Mouse (Mus musculus): ENCODE data around the gene Nos3. TPM values are rescaled to one million over a fixed set of nuclear protein-coding genes. Genes with fewer than 3 reads are reported as not detected.
A peak's percentile ranks its signal among the peaks of the same experiment; 100 is the strongest.

Gene Nos3
- polyA plus RNA-seq (2012; rRNA removed) = 11.4 and 12.4 TPM in 2 replicates

- H3K4me3 ChIP-seq (ENCODE audit: insufficient read depth, low read depth, low read length) = peak within 1 kb of the TSS; percentile 54
- H3K4me1 ChIP-seq (ENCODE audit: control insufficient read depth, insufficient read depth, low read length) = no peaks in the 10 kb centered on the region
- peak within 1 kb of the TSS; percentile 68 for H3K27ac ChIP-seq (ENCODE audit: insufficient read depth, low read depth, low read length)
- TF ChIP-seq POLR2A (IDR thresholded peaks at IDR 0.05; ENCODE audit: low read depth, low read length) (no peak), CTCF (conservative IDR thresholded peaks at IDR 0.05; ENCODE audit: insufficient read depth, insufficient read length, low read depth, low read length) (no peak)
- H3K36me3 ChIP-seq (ENCODE audit: control insufficient read depth, insufficient read depth, low read length) = no peaks in the 10 kb centered on the region
- DNase-seq = peak; percentile 75
- whole genome bisulfite sequencing = 60% methylated on average over 12 of the region's 12 CpGs
- no peaks in the 10 kb centered on the region for H3K27me3 ChIP-seq (replicated peaks; ENCODE audit: control insufficient read depth, insufficient read depth, low read length)
These were observed at the start of gene Nos3 for GRCm38 (mm10) chr5:24364508-24364907. Gene Nos3 (plus strand): TSS chr5:24364810.

GRCm38 (mm10) chr5:24319776-24320466 lies 44.7 kb upstream of the Nos3 start:
- Histone ChIP-seq H3K4me3 (ENCODE audit: insufficient read depth, low read depth, low read length) (no peak overlapping the region; the same call in 1 of the 2 replicates), H3K27ac (ENCODE audit: insufficient read depth, low read depth, low read length) (no peak overlapping the region), H3K27me3 (replicated peaks; ENCODE audit: control insufficient read depth, insufficient read depth, low read length) (no peaks in the 10 kb centered on the region), H3K36me3 (ENCODE audit: control insufficient read depth, insufficient read depth, low read length) (no peaks in the 10 kb centered on the region), H3K4me1 (ENCODE audit: control insufficient read depth, insufficient read depth, low read length) (no peaks in the 10 kb centered on the region)
- no peak for DNase-seq
- WGBS = 24% methylated on average over 13 of the region's 13 CpGs
- no peak for TF ChIP-seq CTCF (conservative IDR thresholded peaks at IDR 0.05; ENCODE audit: insufficient read depth, insufficient read length, low read depth, low read length)
- TF ChIP-seq POLR2A (IDR thresholded peaks at IDR 0.05; ENCODE audit: low read depth, low read length) = no peak

GRCm38 (mm10) chr5:24320467-24320813 lies 44.2 kb upstream of the Nos3 start:
- no peak for TF ChIP-seq CTCF (conservative IDR thresholded peaks at IDR 0.05; ENCODE audit: insufficient read depth, insufficient read length, low read depth, low read length)
- no peak for TF ChIP-seq POLR2A (IDR thresholded peaks at IDR 0.05; ENCODE audit: low read depth, low read length)
- no peaks in the 10 kb centered on the region for H3K4me1 ChIP-seq (ENCODE audit: control insufficient read depth, insufficient read depth, low read length)
- no peak overlapping the region for H3K27ac ChIP-seq (ENCODE audit: insufficient read depth, low read depth, low read length)
- peak; percentile 23 for DNase-seq
- no peak overlapping the region; the same call in 1 of the 2 replicates for H3K4me3 ChIP-seq (ENCODE audit: insufficient read depth, low read depth, low read length)
- H3K27me3 ChIP-seq (replicated peaks; ENCODE audit: control insufficient read depth, insufficient read depth, low read length) = no peaks in the 10 kb centered on the region
- H3K36me3 ChIP-seq (ENCODE audit: control insufficient read depth, insufficient read depth, low read length) = no peaks in the 10 kb centered on the region
- 19% methylated on average over 6 of the region's 6 CpGs for WGBS

GRCm38 (mm10) chr5:24320894-24321293 lies 43.7 kb upstream of the Nos3 start:
- no peaks in the 10 kb centered on the region for H3K36me3 ChIP-seq (ENCODE audit: control insufficient read depth, insufficient read depth, low read length)
- no peaks in the 10 kb centered on the region for H3K4me1 ChIP-seq (ENCODE audit: control insufficient read depth, insufficient read depth, low read length)
- no peak for TF ChIP-seq CTCF (conservative IDR thresholded peaks at IDR 0.05; ENCODE audit: insufficient read depth, insufficient read length, low read depth, low read length)
- TF ChIP-seq POLR2A (IDR thresholded peaks at IDR 0.05; ENCODE audit: low read depth, low read length) = no peak
- no peak for DNase-seq
- H3K4me3 ChIP-seq (ENCODE audit: insufficient read depth, low read depth, low read length) = no peak overlapping the region
- no peak overlapping the region for H3K27ac ChIP-seq (ENCODE audit: insufficient read depth, low read depth, low read length)
- 82% methylated on average over 5 of the region's 5 CpGs for WGBS
- H3K27me3 ChIP-seq (replicated peaks; ENCODE audit: control insufficient read depth, insufficient read depth, low read length) = no peaks in the 10 kb centered on the region

GRCm38 (mm10) chr5:24321711-24322682 lies 42.6 kb upstream of the Nos3 start:
- H3K27me3 ChIP-seq (replicated peaks; ENCODE audit: control insufficient read depth, insufficient read depth, low read length) = no peaks in the 10 kb centered on the region
- no peak for TF ChIP-seq CTCF (conservative IDR thresholded peaks at IDR 0.05; ENCODE audit: insufficient read depth, insufficient read length, low read depth, low read length)
- TF ChIP-seq POLR2A (IDR thresholded peaks at IDR 0.05; ENCODE audit: low read depth, low read length) = no peak
- no peak for DNase-seq
- no peaks in the 10 kb centered on the region for H3K4me1 ChIP-seq (ENCODE audit: control insufficient read depth, insufficient read depth, low read length)
- WGBS = 46% methylated on average over 22 of the region's 22 CpGs
- H3K4me3 ChIP-seq (ENCODE audit: insufficient read depth, low read depth, low read length) = no peak overlapping the region
- H3K27ac ChIP-seq (ENCODE audit: insufficient read depth, low read depth, low read length) = no peak overlapping the region
- H3K36me3 ChIP-seq (ENCODE audit: control insufficient read depth, insufficient read depth, low read length) = no peaks in the 10 kb centered on the region

- TF ChIP-seq POLR2A (IDR thresholded peaks at IDR 0.05; ENCODE audit: low read depth, low read length) (no peak), CTCF (conservative IDR thresholded peaks at IDR 0.05; ENCODE audit: insufficient read depth, insufficient read length, low read depth, low read length) (no peak)
- Histone ChIP-seq H3K36me3 (ENCODE audit: control insufficient read depth, insufficient read depth, low read length) (no peaks in the 10 kb centered on the region), H3K4me1 (ENCODE audit: control insufficient read depth, insufficient read depth, low read length) (0 out of 2 replicates have a peak, but pooled peaks cover 4% of the 10 kb centered on the region), H3K4me3 (ENCODE audit: insufficient read depth, low read depth, low read length) (no peak overlapping the region), H3K27me3 (replicated peaks; ENCODE audit: control insufficient read depth, insufficient read depth, low read length) (no peaks in the 10 kb centered on the region), H3K27ac (ENCODE audit: insufficient read depth, low read depth, low read length) (no peak overlapping the region)
- 63% methylated on average over 14 of the region's 14 CpGs for WGBS
- no peak for DNase-seq
These were observed 39.4 kb upstream of the Nos3 start for GRCm38 (mm10) chr5:24325251-24325650.
